Mouse (Mus musculus): ENCODE measurements around the gene Slx4ip. TPM values are rescaled to one million over a fixed set of nuclear protein-coding genes. Genes with fewer than 3 reads are reported as not detected.

Slx4ip gene
- total RNA-seq, 2 experiments from 2014 or later = 2.6 to 4.8 TPM

GRCm38 (mm10) chr2:137013811-137014350, 122.9 kb downstream of the Slx4ip start:
- H3K4me3 ChIP-seq = no peak overlapping the region
- TF ChIP-seq CTCF (IDR thresholded peaks at IDR 0.05) = no peak
- peak overlapping the region; percentile 25; the same call in 1 of the 2 replicates for H3K27ac ChIP-seq
- intact Hi-C loops (cut with DNase I) = no loop called here
- peak; percentile 29 for DNase-seq

GRCm38 (mm10) chr2:137014423-137014822, 123.4 kb downstream of the Slx4ip start:
- H3K4me3 ChIP-seq = no peak overlapping the region
- no peak overlapping the region for H3K27ac ChIP-seq
- intact Hi-C loops (cut with DNase I) = no loop called here
- no peak for TF ChIP-seq CTCF (IDR thresholded peaks at IDR 0.05)
- DNase-seq = no peak

GRCm38 (mm10) chr2:137044122-137044521, 153.1 kb downstream of the Slx4ip start:
- no peak for DNase-seq

GRCm38 (mm10) chr2:137049367-137049766, 158.3 kb downstream of the Slx4ip start:
- peak overlapping the region; percentile 66 for H3K27ac ChIP-seq

More at GRCm38 (mm10) chr2:137044122-137044521, 153.1 kb downstream of the Slx4ip start:
- Histone ChIP-seq H3K4me3 (no peak overlapping the region), H3K27ac (no peak overlapping the region)
- intact Hi-C loops (cut with DNase I) = no loop called here
- no peak for TF ChIP-seq CTCF (IDR thresholded peaks at IDR 0.05)

GRCm38 (mm10) chr2:137049906-137050305, 158.9 kb downstream of the Slx4ip start:
- intact Hi-C loops (cut with DNase I) = no loop called here
- DNase-seq = no peak
- H3K27ac ChIP-seq = 0 out of 2 replicates have a peak overlapping the region, but pooled peaks have one; percentile 20
- TF ChIP-seq CTCF (IDR thresholded peaks at IDR 0.05) = peak; percentile 8; the same call in 1 of the 2 replicates
- no peak overlapping the region for H3K4me3 ChIP-seq

More at GRCm38 (mm10) chr2:137049367-137049766, 158.3 kb downstream of the Slx4ip start:
- H3K4me3 ChIP-seq = no peak overlapping the region
- TF ChIP-seq CTCF (IDR thresholded peaks at IDR 0.05) = no peak
- intact Hi-C loops (cut with DNase I) = no loop called here
- DNase-seq = peak; percentile 39

- no peak for TF ChIP-seq CTCF (IDR thresholded peaks at IDR 0.05)
- no peak for DNase-seq
- intact Hi-C loops (cut with DNase I) = no loop called here
- no peak overlapping the region for H3K27ac ChIP-seq
- H3K4me3 ChIP-seq = no peak overlapping the region
These were observed 172.8 kb downstream of the Slx4ip start for GRCm38 (mm10) chr2:137063829-137064228.

- no peak overlapping the region for H3K4me3 ChIP-seq
- no peak overlapping the region for H3K27ac ChIP-seq
- DNase-seq = no peak
- intact Hi-C loops (cut with DNase I) = no loop called here
- TF ChIP-seq CTCF (IDR thresholded peaks at IDR 0.05) = no peak
These were observed 173.5 kb downstream of the Slx4ip start for GRCm38 (mm10) chr2:137064513-137064912.

GRCm38 (mm10) chr2:137067479-137068110, 176.6 kb downstream of the Slx4ip start:
- DNase-seq = peak; percentile 53
- no peak for TF ChIP-seq CTCF (IDR thresholded peaks at IDR 0.05)
- Histone ChIP-seq H3K27ac (peak overlapping the region; percentile 70), H3K4me3 (peak overlapping the region; percentile 13; the same call in 1 of the 2 replicates)
- intact Hi-C loops (cut with DNase I) = no loop called here

- no peak overlapping the region for H3K4me3 ChIP-seq
- intact Hi-C loops (cut with DNase I) = no loop called here
- no peak for TF ChIP-seq CTCF (IDR thresholded peaks at IDR 0.05)
- H3K27ac ChIP-seq = peak overlapping the region; percentile 24; the same call in 1 of the 2 replicates
- no peak for DNase-seq
These were observed 182.7 kb downstream of the Slx4ip start for GRCm38 (mm10) chr2:137073473-137074312.

GRCm38 (mm10) chr2:137074313-137074620, 183.2 kb downstream of the Slx4ip start:
- no peak for DNase-seq
- Histone ChIP-seq H3K4me3 (no peak overlapping the region), H3K27ac (peak overlapping the region; percentile 31; the same call in 1 of the 2 replicates)
- intact Hi-C loops (cut with DNase I) = no loop called here
- no peak for TF ChIP-seq CTCF (IDR thresholded peaks at IDR 0.05)

- peak overlapping the region; percentile 58 for H3K27ac ChIP-seq
- no peak for TF ChIP-seq CTCF (IDR thresholded peaks at IDR 0.05)
These were observed 187.8 kb downstream of the Slx4ip start for GRCm38 (mm10) chr2:137078771-137079170.

GRCm38 (mm10) chr2:137079721-137080320, 188.8 kb downstream of the Slx4ip start:
- H3K4me3 ChIP-seq = no peak overlapping the region
- no peak for DNase-seq
- no peak for TF ChIP-seq CTCF (IDR thresholded peaks at IDR 0.05)
- intact Hi-C loops (cut with DNase I) = no loop called here
- H3K27ac ChIP-seq = peak overlapping the region; percentile 58

More at GRCm38 (mm10) chr2:137078771-137079170, 187.8 kb downstream of the Slx4ip start:
- intact Hi-C loops (cut with DNase I) = no loop called here
- no peak overlapping the region for H3K4me3 ChIP-seq
- DNase-seq = no peak

All from gastrocnemius, adult 2 months (tissue).